Mouse (Mus musculus) gastrocnemius, postnatal 25 days (tissue): Measurements from ENCODE around the gene Fgf18. TPM values are rescaled to one million over a fixed set of nuclear protein-coding genes. Genes with fewer than 3 reads are reported as not detected.
A peak's percentile ranks its signal among the peaks of the same experiment; 100 is the strongest.

Experiments
- DNase-seq: peaks from one replicate; pipeline ENCODE4 v3.0.0; 2022
- total RNA-seq, 2 experiments: library from RNA; stranded (reverse); gene quantifications; 1 replicate in 1 of 2; 2 replicates in 1 of 2; pipeline ENCODE4 v1.2.3; 2021

Fgf18 gene
- total RNA-seq, 2 experiments from 2014 or later: 1.8 to 2.0 TPM

DNA sequence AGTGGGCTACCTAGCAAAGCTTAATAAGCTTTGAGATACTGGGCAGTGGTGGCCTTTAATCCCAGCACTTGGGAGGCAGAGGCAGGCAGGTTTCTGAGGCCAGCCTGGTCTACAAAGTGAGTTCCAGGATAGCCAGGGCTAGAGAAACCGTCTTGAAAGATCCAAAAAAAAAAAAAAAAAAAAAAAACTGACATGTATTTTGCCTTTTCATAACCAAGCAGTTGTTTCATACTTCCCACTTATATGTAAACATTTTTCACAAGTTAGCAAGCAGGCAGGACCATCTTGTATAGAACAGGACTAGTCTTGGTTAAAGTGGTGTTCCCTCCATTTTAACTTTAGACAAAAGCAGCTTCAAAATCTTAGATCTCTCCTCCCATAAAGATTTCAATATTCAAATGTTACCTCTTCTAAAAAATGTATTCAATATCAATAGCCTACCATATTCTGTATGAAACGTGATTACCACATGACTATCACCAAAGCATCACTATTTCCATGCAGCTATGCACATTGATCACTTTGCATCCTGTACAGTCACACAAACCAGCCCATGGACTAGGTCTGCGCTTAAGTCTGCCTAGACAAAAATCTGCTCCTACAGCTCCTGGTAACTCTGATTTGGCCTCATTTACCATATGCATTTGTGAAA is 4.1 kb upstream of the Fgf18 start:
- no peak for DNase-seq

GRCm38 (mm10) chr11:33150364-33150763 is 3.2 kb upstream of the Fgf18 start:
- no peak for DNase-seq

GRCm38 (mm10) chr11:33149453-33149852 is 2.3 kb upstream of the Fgf18 start:
- DNase-seq: no peak

- DNase-seq: no peak
These were observed 1.9 kb upstream of the Fgf18 start for GRCm38 (mm10) chr11:33149088-33149436.

GRCm38 (mm10) chr11:33148338-33149087 is 1.3 kb upstream of the Fgf18 start:
- peak; percentile 72 for DNase-seq

DNA sequence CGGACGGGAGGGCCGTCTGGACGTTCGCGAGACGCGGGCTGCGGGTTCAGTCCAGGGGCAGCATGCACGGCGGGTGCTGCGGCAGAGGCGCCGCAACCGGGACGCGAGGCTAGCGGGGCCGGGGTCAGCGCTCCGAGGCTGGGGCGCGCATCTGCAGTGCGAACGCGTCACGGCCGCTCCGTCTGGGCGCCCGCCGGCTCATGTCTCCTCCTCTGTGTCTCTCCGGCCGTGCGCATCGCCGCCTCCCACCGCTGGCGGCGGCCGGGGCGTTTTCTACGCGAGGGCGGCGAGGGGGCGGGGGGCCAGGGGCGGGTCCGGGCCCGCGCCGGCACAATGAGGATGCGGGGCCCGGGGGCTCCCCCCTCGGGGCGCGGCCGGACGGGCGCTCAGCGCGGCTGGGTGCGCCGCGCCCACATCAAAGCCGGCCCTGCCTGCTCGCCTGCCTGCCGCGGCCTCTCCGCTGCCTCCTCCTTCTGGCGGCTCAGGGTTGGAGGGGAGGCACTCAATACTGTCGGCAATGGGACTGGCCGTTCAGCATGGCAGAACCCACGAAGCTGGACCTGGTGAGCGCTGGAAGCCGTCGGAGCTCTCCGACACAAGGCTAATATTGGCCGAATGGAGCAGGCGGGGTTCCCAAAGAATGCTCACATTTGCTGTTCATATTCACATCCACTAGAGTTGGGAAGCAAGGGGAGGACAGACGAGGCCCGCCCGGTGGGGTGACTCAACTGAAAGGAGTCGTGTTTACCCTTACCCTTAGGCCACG is 555 bp upstream of the Fgf18 start:
- DNase-seq: peak; percentile 76

GRCm38 (mm10) chr11:33146651-33147131 is 509 bp downstream of the Fgf18 start:
- DNase-seq: peak; percentile 39

DNA sequence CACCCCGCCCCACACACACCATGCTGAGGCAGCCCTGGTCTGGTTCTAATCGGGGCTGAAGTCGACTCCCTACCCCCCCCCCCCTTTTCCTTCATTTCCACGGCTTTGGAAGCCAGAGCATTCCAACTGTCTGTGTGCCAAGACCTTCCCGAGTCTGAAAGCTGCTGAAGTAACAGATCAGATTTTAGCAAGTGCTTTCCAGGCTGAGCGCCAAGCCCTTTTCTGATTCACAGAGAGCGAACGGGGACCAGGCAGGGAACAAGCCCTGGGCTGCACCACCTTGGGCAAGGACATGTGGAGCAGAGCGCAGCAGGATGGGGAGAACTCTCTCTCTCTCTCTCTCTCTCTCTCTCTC is 1.1 kb downstream of the Fgf18 start:
- DNase-seq: peak; percentile 73

- DNase-seq: no peak
These were observed 1.7 kb downstream of the Fgf18 start for GRCm38 (mm10) chr11:33145201-33146142.

- no peak for DNase-seq
These were observed 3.3 kb downstream of the Fgf18 start for GRCm38 (mm10) chr11:33143906-33144305.

DNA sequence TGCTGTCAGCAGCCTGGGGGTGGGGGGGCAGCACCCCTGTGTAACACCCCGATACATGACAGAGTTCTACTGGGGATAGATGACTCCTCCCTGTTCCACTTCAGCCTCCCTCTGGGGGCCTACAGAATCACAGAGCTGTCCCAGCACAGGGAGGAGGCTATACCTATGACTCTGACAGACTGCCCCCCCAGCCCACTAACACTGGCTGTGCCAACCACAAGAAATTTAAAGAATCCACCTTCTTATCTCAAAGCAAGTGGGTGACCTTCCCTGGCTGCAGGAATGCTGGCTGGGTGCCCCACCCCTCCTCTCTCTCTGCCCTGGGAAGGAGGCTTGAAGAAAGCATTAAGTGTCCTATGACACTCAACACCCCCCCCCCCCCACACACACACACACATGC is 4.4 kb downstream of the Fgf18 start:
- DNase-seq: no peak

DNA sequence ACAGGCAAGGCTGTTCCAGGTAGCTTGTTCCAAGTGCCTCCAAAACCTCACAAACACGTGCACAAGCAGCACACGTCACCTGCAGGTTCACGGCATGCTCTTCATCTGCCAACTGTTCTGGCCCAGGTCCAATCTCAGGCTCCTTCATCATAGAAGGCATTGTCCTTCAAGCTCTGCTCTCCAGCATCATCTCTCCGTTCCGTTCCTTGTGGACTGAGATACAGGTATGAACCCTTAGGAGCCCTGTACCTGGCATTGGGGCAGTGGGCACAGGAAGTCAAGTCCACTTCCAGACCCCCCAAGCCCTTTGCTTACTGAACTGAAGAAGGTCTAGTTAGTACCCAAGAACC is 7.1 kb downstream of the Fgf18 start:
- no peak for DNase-seq

GRCm38 (mm10) chr11:33139458-33140110 is 7.6 kb downstream of the Fgf18 start:
- DNase-seq: no peak

DNA sequence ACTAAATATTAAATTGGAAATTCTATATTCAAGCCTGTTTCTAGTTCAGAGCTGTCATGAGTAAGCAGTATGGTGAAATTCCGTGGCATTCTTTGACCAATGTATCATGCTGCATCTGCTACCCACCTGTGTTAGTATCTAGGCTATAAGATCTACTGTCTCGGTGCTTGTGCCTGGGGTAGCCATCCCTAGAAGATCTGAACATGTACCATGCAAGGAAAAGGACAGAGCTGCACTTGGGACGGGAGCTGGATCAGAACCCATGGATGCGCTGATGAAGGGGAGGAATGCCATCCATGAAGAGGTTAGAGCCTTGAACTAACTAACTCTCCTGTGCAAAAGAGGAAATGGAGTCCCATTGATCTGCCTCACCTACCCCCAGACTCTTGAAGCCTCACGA is 8.5 kb downstream of the Fgf18 start:
- DNase-seq: no peak

DNA sequence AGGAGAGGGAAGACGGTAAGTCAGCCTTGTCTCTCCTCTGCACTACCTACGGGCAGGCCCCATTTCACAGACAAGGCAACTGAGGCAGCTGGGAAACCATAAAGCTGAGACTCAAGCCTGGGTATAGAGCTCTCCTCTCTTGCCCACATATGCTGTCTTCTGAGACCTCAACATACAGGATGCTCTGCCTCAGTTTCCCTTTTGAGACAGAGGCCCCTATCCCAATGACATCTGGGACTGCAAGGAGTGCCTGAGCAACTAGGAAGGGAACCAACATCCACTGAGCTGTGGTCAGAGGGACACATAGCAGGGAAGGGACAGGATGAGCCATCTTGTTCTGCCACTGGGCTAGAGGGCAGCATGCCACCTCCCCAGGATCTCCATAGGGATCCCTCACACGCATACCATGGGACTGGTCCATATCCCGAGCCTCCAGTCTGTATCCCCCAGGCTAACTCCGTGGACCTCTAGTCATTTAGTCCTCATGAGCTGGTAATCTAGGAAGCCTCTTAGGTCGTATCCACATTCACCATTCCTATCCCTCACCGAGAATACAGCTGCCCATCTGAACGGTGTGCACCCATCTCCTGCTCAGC is 12.7 kb downstream of the Fgf18 start:
- DNase-seq: no peak

GRCm38 (mm10) chr11:33132619-33133338 is 14.4 kb downstream of the Fgf18 start:
- DNase-seq: no peak

DNA sequence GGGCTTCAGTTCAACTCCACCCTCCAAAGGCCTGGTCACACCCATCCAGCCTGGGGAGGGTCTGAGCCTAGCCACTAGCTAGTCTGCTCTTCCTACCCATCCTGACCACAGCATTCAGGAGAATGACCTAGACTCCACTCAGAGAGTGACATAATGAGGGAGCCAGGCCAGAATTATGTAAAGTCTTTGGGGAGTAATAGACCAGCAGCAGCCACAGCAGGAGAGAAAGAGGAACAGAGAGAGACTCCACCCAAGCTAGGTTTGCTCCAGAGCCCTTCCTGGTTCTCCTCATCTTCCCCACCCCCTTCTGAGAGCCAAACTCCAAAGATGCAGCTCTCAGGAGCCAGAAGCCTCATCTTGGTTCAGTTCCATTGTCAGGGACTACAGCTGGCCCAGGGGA is 20.1 kb downstream of the Fgf18 start:
- peak; percentile 32 for DNase-seq

DNA sequence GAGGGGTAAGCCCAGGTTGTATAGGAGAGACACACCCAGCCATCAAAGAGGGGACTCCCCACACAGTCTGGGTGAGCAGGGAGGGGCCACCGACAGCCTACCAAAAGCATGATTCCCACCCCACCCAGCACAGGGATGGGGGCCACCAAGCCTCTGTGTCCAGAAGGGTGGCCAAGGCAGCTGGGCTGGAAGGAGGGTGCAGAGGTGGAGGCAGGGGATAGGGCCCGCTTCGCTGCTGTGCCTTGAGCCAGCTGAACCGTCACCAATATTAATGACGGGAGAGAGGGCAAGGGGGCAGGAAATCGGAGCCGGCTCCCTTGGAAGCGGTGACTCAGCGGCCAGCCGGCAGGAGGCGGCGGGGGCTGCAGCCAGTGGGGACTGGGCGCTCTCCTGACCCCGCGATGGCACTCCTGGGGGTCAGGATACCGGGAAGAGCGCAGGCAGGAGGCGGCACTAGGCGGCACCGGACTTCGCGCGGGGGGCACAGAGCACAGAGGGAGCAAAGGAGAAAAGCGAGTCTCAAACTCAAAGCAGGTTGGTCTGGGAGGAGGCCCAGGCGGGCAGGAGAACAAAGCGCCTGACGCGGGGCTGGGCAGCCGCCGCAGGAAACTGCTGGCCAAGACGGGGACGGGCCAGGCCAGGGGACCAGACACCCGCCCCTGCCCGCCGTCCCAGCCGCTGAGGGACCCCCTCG is 24.5 kb downstream of the Fgf18 start:
- DNase-seq: peak; percentile 51

- DNase-seq: no peak
These were observed 27.6 kb downstream of the Fgf18 start for GRCm38 (mm10) chr11:33119556-33119955.

GRCm38 (mm10) chr11:33119116-33119515 is 28.1 kb downstream of the Fgf18 start:
- no peak for DNase-seq
